Mouse (Mus musculus): ENCODE measurements around the gene Gm20878.
"Not testable (repeated sequence)": the region's sequence is repeated elsewhere in the genome, so short reads cannot be mapped to it uniquely, and the experiment has no call there.

Gene Gm20878

DNA sequence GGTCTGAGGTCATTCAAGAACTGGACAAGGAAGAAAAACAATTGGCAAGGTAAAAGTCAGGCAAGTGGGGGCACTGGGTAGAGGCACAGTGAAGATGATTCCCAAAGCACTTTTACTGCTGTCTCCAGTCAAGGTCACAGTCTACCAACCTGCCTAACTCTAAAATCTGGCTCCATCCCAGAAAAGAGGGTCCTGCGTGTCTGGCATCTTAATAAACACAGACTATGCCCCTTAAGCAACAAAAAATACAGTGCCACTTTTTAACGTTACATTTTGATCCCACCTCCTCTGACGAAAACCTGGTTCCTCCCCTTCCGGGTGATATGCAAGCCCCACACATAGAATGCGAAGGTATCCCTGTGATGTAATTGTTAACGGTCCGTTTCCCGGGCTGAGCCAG, at the start of gene Gm20878:
Gene Gm20878, plus strand, starts transcription at position 301 of the 400 bp plus-strand sequence.
- not testable (repeated sequence) for DNase-seq (ENCODE audit: low read depth, low spot score)

DNA sequence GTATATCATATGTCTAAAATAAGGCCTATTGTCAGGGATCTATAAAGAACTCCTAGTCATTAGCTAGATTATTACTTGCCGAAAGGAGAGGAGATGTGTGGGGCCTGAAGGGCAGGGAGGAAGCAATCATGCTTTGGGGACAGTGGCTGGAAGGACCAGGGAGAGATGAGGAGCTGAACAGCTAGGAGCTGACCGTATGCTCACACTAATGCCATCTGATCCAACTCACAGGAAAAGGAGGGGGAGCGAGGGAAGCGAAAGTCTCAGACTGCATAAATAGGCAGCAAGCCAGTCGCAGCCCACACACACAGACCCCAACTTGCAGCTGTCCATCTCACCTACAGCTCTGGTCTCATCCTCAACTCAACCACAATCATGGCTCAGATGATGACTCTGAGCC, 38.1 kb upstream of the Gm20878 start, which contains the start of gene Gm21541:
Gene Gm21541, plus strand, starts transcription at position 301 of the 400 bp plus-strand sequence.
- not testable (repeated sequence) for DNase-seq (ENCODE audit: low read depth, low spot score)

DNA sequence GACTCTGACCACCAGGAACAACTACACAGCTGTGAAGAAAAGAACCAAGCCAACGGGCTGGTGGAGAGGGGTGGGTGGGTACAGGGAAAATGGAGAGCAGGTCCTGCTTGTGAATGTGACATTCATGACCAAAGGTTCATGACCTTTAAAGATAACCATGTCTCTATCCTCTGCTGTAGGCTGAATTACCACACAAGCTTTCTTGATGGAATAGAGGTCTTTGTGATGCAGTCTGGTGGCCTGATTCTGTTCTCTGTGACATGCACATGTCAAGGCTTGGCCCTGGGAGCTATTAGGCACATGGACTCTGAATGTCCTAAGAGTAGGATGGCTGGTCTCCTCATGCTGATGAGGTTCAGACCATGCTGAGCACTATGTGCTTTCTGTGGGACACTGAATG, 24.4 kb downstream of the Gm20878 start, which contains the start of gene Fam205a4:
Gene Fam205a4, plus strand, starts transcription at position 301 of the 400 bp plus-strand sequence.
- DNase-seq (ENCODE audit: low read depth, low spot score): not testable (repeated sequence)

Data from retina, postnatal 7 days (tissue).